Mouse (Mus musculus) liver, postnatal 0 days (tissue): Measurements from ENCODE around the gene Bbs1. TPM values are rescaled to one million over a fixed set of nuclear protein-coding genes. Genes with fewer than 3 reads are reported as not detected.
"Not testable (repeated sequence)": the region's sequence is repeated elsewhere in the genome, so short reads cannot be mapped to it uniquely, and the experiment has no call there.

Experiments
- ATAC-seq: fragments of 200-750 bp; cut with Nextera tagmentation; 2 replicates; pipeline ENCODE4 v1.8.0; 2017; ENCODE audit warnings: mild to moderate bottlenecking, moderate library complexity
- DNase-seq: peaks from one replicate; pipeline ENCODE4 v3.0.0-alpha.2; 2016
- H3K27ac ChIP-seq: fragments of 300-500 bp; sonication (generic); 2 replicates; pipeline ENCODE4 v1.5.1; 2014; ENCODE audit warnings: antibody characterized with exemption, moderate library complexity, mild to moderate bottlenecking, low read depth
- H3K27me3 ChIP-seq: fragments of 300-500 bp; sonication (generic); 2 replicates; pipeline ENCODE4 v1.6.1; 2014; ENCODE audit warnings: low read length, control low read depth, mixed read lengths; ENCODE audit not compliant: insufficient read depth
- H3K36me3 ChIP-seq: fragments of 300-500 bp; sonication (generic); replicated peaks from 2 replicates; pipeline ENCODE4 v1.6.1; 2014; ENCODE audit warnings: mild to moderate bottlenecking, control low read depth, low read length, moderate library complexity, mixed read lengths; ENCODE audit not compliant: insufficient read depth
- H3K4me1 ChIP-seq: fragments of 300-500 bp; sonication (generic); 2 replicates; pipeline ENCODE4 v1.6.1; 2014; ENCODE audit warnings: antibody characterized with exemption, mild to moderate bottlenecking, control low read depth; ENCODE audit not compliant: insufficient read depth
- H3K4me2 ChIP-seq: fragments of 300-500 bp; sonication (generic); 2 replicates; pipeline ENCODE4 v1.6.1; 2014; ENCODE audit warnings: low read depth, mild to moderate bottlenecking, low read length, moderate library complexity, mixed read lengths
- H3K4me3 ChIP-seq: fragments of 300-500 bp; sonication (generic); 2 replicates; pipeline ENCODE4 v1.5.1; 2014; ENCODE audit warnings: low read depth, low read length
- H3K9ac ChIP-seq: fragments of 300-500 bp; sonication (generic); replicated peaks from 2 replicates; pipeline ENCODE4 v1.6.1; 2014; ENCODE audit warnings: mild to moderate bottlenecking, moderate library complexity
- H3K9me3 ChIP-seq: fragments of 300-500 bp; sonication (generic); 2 replicates; pipeline ENCODE4 v1.6.1; 2016; ENCODE audit warnings: mild to moderate bottlenecking, control low read depth, low read length, mixed read lengths
- CTCF ChIP-seq: sonication (generic); IDR thresholded peaks from 2 replicates; pipeline ENCODE4 v1.5.1; 2016; ENCODE audit warnings: antibody characterized with exemption, low read depth
- EP300 ChIP-seq: IDR thresholded peaks from 2 replicates; pipeline ENCODE4 v1.6.1; 2016; ENCODE audit warnings: antibody characterized with exemption, low read depth, mild to moderate bottlenecking
- WGBS: fragments of 180-500 bp; shearing (Covaris S2); extraction: QIAGEN DNeasy Blood & Tissue Kit; methylation state at CpG from one replicate; pipeline ENCODE4 v1.1.7; 2014; ENCODE audit not compliant: insufficient replicate concordance; 5-methylcytosine and 5-hydroxymethylcytosine counted together
- polyA plus RNA-seq: library from polyadenylated mRNA; unstranded; fragments of >200 nt; fragmentation: Nextera tagmentation; extraction: Ambion mirVana; gene quantifications from 2 replicates; pipeline ENCODE4 v1.2.1, GENCODE M21; 2015

The Bbs1 gene
- 0.46 and 0.66 TPM in 2 replicates for polyA plus RNA-seq

- 10% methylated on average over 31 of the region's 31 CpGs for WGBS
- Histone ChIP-seq H3K9me3 (no peaks in the 10 kb centered on the region), H3K4me2 (peak within 1 kb of the TSS; percentile 93), H3K36me3 (peaks cover 25% of the 10 kb centered on the region; the same call in 1 of the 2 replicates), H3K4me1 (peaks cover 7% of the 10 kb centered on the region), H3K9ac (peak within 1 kb of the TSS; percentile 63), H3K27ac (no peak within 1 kb of the TSS), H3K4me3 (peak within 1 kb of the TSS; percentile 74), H3K27me3 (no peaks in the 10 kb centered on the region)
- peak; percentile 86 for DNase-seq
- ATAC-seq = peak; percentile 77
- no peak for TF ChIP-seq CTCF
- TF ChIP-seq EP300 = no peak
Observed at GRCm38 (mm10) chr19:4905979-4906794, at the start of gene Bbs1. TSS of gene Bbs1 (minus strand) at chr19:4906628.

DNA sequence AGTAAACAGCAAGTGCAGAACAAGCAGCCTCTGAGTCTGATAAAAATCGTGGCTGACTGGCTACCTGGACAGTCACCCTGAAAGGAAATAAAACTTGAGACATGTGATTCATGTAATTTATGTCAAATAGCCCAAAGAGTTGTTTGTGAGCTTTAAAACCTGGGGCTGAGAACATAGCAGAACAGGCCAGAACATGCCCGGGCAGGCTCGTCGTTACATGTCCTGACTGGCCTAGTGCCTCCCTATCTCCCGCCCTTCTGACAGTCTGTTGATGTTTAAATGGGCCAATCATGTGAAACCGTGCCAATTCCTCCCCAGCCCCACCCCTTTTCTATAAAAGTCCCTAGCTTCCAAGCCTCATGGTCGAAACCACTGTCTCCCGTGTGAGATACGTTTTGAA is 42.2 kb upstream of the Bbs1 start:
- not testable (repeated sequence) for H3K27me3 ChIP-seq

GRCm38 (mm10) chr19:4945540-4945939 is 39.1 kb upstream of the Bbs1 start:
- Histone ChIP-seq H3K9me3 (no peaks in the 10 kb centered on the region), H3K4me1 (peaks cover 8% of the 10 kb centered on the region), H3K27me3 (peaks cover 27% of the 10 kb centered on the region), H3K27ac (no peak overlapping the region), H3K4me2 (no peak overlapping the region), H3K36me3 (no peaks in the 10 kb centered on the region), H3K4me3 (no peak overlapping the region), H3K9ac (no peak overlapping the region)
- 37% methylated on average over 6 of the region's 6 CpGs for WGBS
- ATAC-seq (no peak), DNase-seq (no peak)
- no peak for TF ChIP-seq EP300
- TF ChIP-seq CTCF = no peak

More for the DNA sequence above, 42.2 kb upstream of the Bbs1 start:
- not testable (repeated sequence) for H3K4me3 ChIP-seq, H3K27ac ChIP-seq, H3K4me1 ChIP-seq, H3K9me3 ChIP-seq, H3K9ac ChIP-seq, DNase-seq, ATAC-seq, H3K4me2 ChIP-seq, H3K36me3 ChIP-seq
- WGBS = 81% methylated on average over 9 of the region's 9 CpGs

DNA sequence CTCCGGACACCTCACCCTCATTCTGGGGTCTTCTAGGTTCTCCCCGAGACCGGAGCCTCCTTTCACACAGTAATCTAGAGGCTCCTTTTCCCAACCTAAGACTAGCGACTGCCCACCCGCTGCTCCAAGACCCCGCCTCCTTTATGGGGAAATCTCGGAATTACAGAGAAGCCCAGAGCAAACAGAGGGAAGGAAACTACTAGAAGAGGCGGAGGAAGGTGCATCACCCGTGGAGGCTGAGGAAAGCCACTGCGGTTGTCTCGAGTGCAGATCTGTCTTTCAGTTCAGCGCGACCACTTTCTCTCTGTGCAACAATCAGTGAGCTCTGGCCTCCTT is 36.8 kb upstream of the Bbs1 start:
- no peak for TF ChIP-seq CTCF
- TF ChIP-seq EP300 = no peak
- H3K27me3 ChIP-seq = peaks cover 28% of the 10 kb centered on the region
- peak overlapping the region; percentile 83 for H3K4me2 ChIP-seq
- peak overlapping the region; percentile 53 for H3K4me3 ChIP-seq
- H3K9ac ChIP-seq = peak overlapping the region; percentile 46
- peaks cover 8% of the 10 kb centered on the region for H3K4me1 ChIP-seq
- H3K36me3 ChIP-seq = no peaks in the 10 kb centered on the region
- peak; percentile 44 for ATAC-seq
- DNase-seq = no peak
- H3K9me3 ChIP-seq = no peaks in the 10 kb centered on the region
- no peak overlapping the region for H3K27ac ChIP-seq
- whole genome bisulfite sequencing = 13% methylated on average over 13 of the region's 13 CpGs

GRCm38 (mm10) chr19:4942551-4943252 is 36.3 kb upstream of the Bbs1 start, which contains the start of gene Peli3:
TSS of gene Peli3 (minus strand) at chr19:4943127.
- H3K9ac ChIP-seq = peak within 1 kb of the TSS; percentile 46
- H3K27ac ChIP-seq = no peak within 1 kb of the TSS
- H3K4me3 ChIP-seq = peak within 1 kb of the TSS; percentile 53
- H3K9me3 ChIP-seq = no peaks in the 10 kb centered on the region
- TF ChIP-seq CTCF = no peak
- no peak for TF ChIP-seq EP300
- under 1% methylated on average over 48 of the region's 55 CpGs for WGBS
- peak within 1 kb of the TSS; percentile 83 for H3K4me2 ChIP-seq
- peak; percentile 93 for DNase-seq
- peak; percentile 99 for ATAC-seq
- peaks cover 8% of the 10 kb centered on the region for H3K4me1 ChIP-seq
- no peaks in the 10 kb centered on the region for H3K36me3 ChIP-seq
- H3K27me3 ChIP-seq = peaks cover 31% of the 10 kb centered on the region

- H3K36me3 ChIP-seq = no peaks in the 10 kb centered on the region
- H3K4me3 ChIP-seq = no peak overlapping the region
- H3K4me1 ChIP-seq = peaks cover under 1% of the 10 kb centered on the region; the same call in 1 of the 2 replicates
- no peak overlapping the region for H3K9ac ChIP-seq
- DNase-seq (no peak), ATAC-seq (no peak)
- WGBS = 79% methylated on average over 17 of the region's 17 CpGs
- H3K4me2 ChIP-seq = no peak overlapping the region
- H3K27me3 ChIP-seq = peaks cover 20% of the 10 kb centered on the region
- TF ChIP-seq CTCF (no peak), EP300 (no peak)
- H3K9me3 ChIP-seq = no peaks in the 10 kb centered on the region
- H3K27ac ChIP-seq = no peak overlapping the region
Observed at GRCm38 (mm10) chr19:4937444-4938310, 31.2 kb upstream of the Bbs1 start.
